Mouse (Mus musculus): ENCODE data around the gene Cpvl. TPM values are rescaled to one million over a fixed set of nuclear protein-coding genes. Genes with fewer than 3 reads are reported as not detected.

Gene Cpvl
- polyA plus RNA-seq, 1 experiment = not detected

- Histone ChIP-seq H3K4me3 (ENCODE audit: insufficient read depth, low read depth, low read length) (no peak overlapping the region), H3K27ac (ENCODE audit: insufficient read depth, low read depth, low read length) (no peak overlapping the region), H3K4me1 (ENCODE audit: control insufficient read depth, insufficient read depth, low read length) (peaks cover 2% of the 10 kb centered on the region; the same call in 1 of the 2 replicates)
- no peak for TF ChIP-seq CTCF (IDR thresholded peaks at IDR 0.05; ENCODE audit: insufficient read depth, low read depth, low read length)
- TF ChIP-seq POLR2A (IDR thresholded peaks at IDR 0.05; ENCODE audit: insufficient read depth, low read depth, low read length) = no peak
- 70% methylated on average over 12 of the region's 12 CpGs for WGBS
These were observed 123.3 kb downstream of the Cpvl start for GRCm38 (mm10) chr6:53854971-53855856.

GRCm38 (mm10) chr6:53854226-53854625 lies 124.2 kb downstream of the Cpvl start:
- TF ChIP-seq CTCF (IDR thresholded peaks at IDR 0.05; ENCODE audit: insufficient read depth, low read depth, low read length) (no peak), POLR2A (IDR thresholded peaks at IDR 0.05; ENCODE audit: insufficient read depth, low read depth, low read length) (no peak)
- peaks cover 2% of the 10 kb centered on the region; the same call in 1 of the 2 replicates for H3K4me1 ChIP-seq (ENCODE audit: control insufficient read depth, insufficient read depth, low read length)
- H3K4me3 ChIP-seq (ENCODE audit: insufficient read depth, low read depth, low read length) = no peak overlapping the region
- 79% methylated on average over 2 of the region's 2 CpGs for WGBS
- H3K27ac ChIP-seq (ENCODE audit: insufficient read depth, low read depth, low read length) = no peak overlapping the region

- TF ChIP-seq POLR2A (IDR thresholded peaks at IDR 0.05; ENCODE audit: insufficient read depth, low read depth, low read length) = no peak
- TF ChIP-seq CTCF (IDR thresholded peaks at IDR 0.05; ENCODE audit: insufficient read depth, low read depth, low read length) = no peak
- H3K27ac ChIP-seq (ENCODE audit: insufficient read depth, low read depth, low read length) = no peak overlapping the region
- H3K4me3 ChIP-seq (ENCODE audit: insufficient read depth, low read depth, low read length) = no peak overlapping the region
- no peaks in the 10 kb centered on the region for H3K4me1 ChIP-seq (ENCODE audit: control insufficient read depth, insufficient read depth, low read length)
- WGBS = 90% methylated on average over 3 of the region's 3 CpGs
These were observed 124.9 kb downstream of the Cpvl start for GRCm38 (mm10) chr6:53853546-53853945.

GRCm38 (mm10) chr6:53844626-53845025 lies 133.8 kb downstream of the Cpvl start:
- no peak overlapping the region for H3K4me3 ChIP-seq (ENCODE audit: insufficient read depth, low read depth, low read length)
- no peak overlapping the region for H3K27ac ChIP-seq (ENCODE audit: insufficient read depth, low read depth, low read length)
- TF ChIP-seq POLR2A (IDR thresholded peaks at IDR 0.05; ENCODE audit: insufficient read depth, low read depth, low read length) = no peak
- no peaks in the 10 kb centered on the region for H3K4me1 ChIP-seq (ENCODE audit: control insufficient read depth, insufficient read depth, low read length)
- WGBS = 96% methylated on average over 17 of the region's 17 CpGs

GRCm38 (mm10) chr6:53825213-53825612 lies 153.3 kb downstream of the Cpvl start:
- WGBS = 48% methylated on average over 4 of the region's 4 CpGs
- Histone ChIP-seq H3K4me3 (ENCODE audit: insufficient read depth, low read depth, low read length) (no peak overlapping the region), H3K4me1 (ENCODE audit: control insufficient read depth, insufficient read depth, low read length) (peaks cover 9% of the 10 kb centered on the region), H3K27ac (ENCODE audit: insufficient read depth, low read depth, low read length) (no peak overlapping the region)
- TF ChIP-seq CTCF (IDR thresholded peaks at IDR 0.05; ENCODE audit: insufficient read depth, low read depth, low read length) (no peak), POLR2A (IDR thresholded peaks at IDR 0.05; ENCODE audit: insufficient read depth, low read depth, low read length) (no peak)

Other genes starting within 250 kb of the Cpvl start
- gene Tril, start 157.8 kb downstream of the Cpvl start, polyA plus RNA-seq (2012; ENCODE audit: insufficient read depth, insufficient read length, low replicate concordance, missing spikeins) = not detected in 2 replicates
- gene Chn2, start 60.9 kb upstream of the Cpvl start, polyA plus RNA-seq (2012; ENCODE audit: insufficient read depth, insufficient read length, low replicate concordance, missing spikeins) = not detected in 2 replicates

All from olfactory bulb, adult 2 months (tissue).